Mouse (Mus musculus) embryo, embryonic 11 days (tissue): Measurements from ENCODE around the gene Actr8.

Experiments used
- DNase-seq: peaks from one replicate; pipeline ENCODE4 v3.0.0-alpha.2; 2015

Gene Actr8

GRCm38 (mm10) chr14:29978254-29979204 is at the start of gene Actr8:
Gene Actr8, plus strand, starts transcription at chr14:29978337.
- peak; percentile 94 for DNase-seq

- no peak for DNase-seq
Measured at GRCm38 (mm10) chr14:29928966-29929365, 49.2 kb upstream of the Actr8 start.

GRCm38 (mm10) chr14:29935516-29935915 is 42.6 kb upstream of the Actr8 start:
- DNase-seq: no peak

- peak; percentile 8 for DNase-seq
Measured at GRCm38 (mm10) chr14:29937466-29937865, 40.7 kb upstream of the Actr8 start.

- peak; percentile 36 for DNase-seq
Measured at GRCm38 (mm10) chr14:29939600-29940312, 38.4 kb upstream of the Actr8 start.

GRCm38 (mm10) chr14:29940313-29940812 is 37.8 kb upstream of the Actr8 start:
- DNase-seq: peak; percentile 17

- peak; percentile 71 for DNase-seq
Measured at GRCm38 (mm10) chr14:29940877-29941276, 37.3 kb upstream of the Actr8 start.

GRCm38 (mm10) chr14:29946761-29947309 is 31.3 kb upstream of the Actr8 start:
- DNase-seq: no peak

GRCm38 (mm10) chr14:29950805-29951204 is 27.3 kb upstream of the Actr8 start:
- DNase-seq: no peak

GRCm38 (mm10) chr14:29957393-29957792 is 20.7 kb upstream of the Actr8 start:
- DNase-seq: no peak

GRCm38 (mm10) chr14:29967611-29968010 is 10.5 kb upstream of the Actr8 start:
- DNase-seq: no peak

GRCm38 (mm10) chr14:29968075-29968821 is 9.9 kb upstream of the Actr8 start, which contains the start of gene Selenok:
Gene Selenok, plus strand, starts transcription at chr14:29968308.
- peak; percentile 100 for DNase-seq

- no peak for DNase-seq
Measured at GRCm38 (mm10) chr14:29971446-29971845, 6.7 kb upstream of the Actr8 start.

GRCm38 (mm10) chr14:29971993-29972392 is 6.1 kb upstream of the Actr8 start:
- DNase-seq: no peak

GRCm38 (mm10) chr14:29976927-29977326 is 1.2 kb upstream of the Actr8 start:
- no peak for DNase-seq

GRCm38 (mm10) chr14:29980447-29981205 is 2.5 kb downstream of the Actr8 start:
- no peak for DNase-seq

GRCm38 (mm10) chr14:29986096-29986495 is 8.0 kb downstream of the Actr8 start:
- no peak for DNase-seq

GRCm38 (mm10) chr14:29987276-29987675 is 9.1 kb downstream of the Actr8 start:
- no peak for DNase-seq

GRCm38 (mm10) chr14:29987739-29988138 is 9.6 kb downstream of the Actr8 start:
- no peak for DNase-seq

GRCm38 (mm10) chr14:29988337-29988736 is 10.2 kb downstream of the Actr8 start:
- no peak for DNase-seq

GRCm38 (mm10) chr14:29994976-29995375 is 16.8 kb downstream of the Actr8 start:
- DNase-seq: peak; percentile 74
